Mouse (Mus musculus): ENCODE data around the gene 4930535I16Rik. TPM values are rescaled to one million over a fixed set of nuclear protein-coding genes. Genes with fewer than 3 reads are reported as not detected.

4930535I16Rik gene
- total RNA-seq, 1 experiment from 2014 or later, result not detected

- no peak for DNase-seq
Measured at GRCm38 (mm10) chr4:123905126-123905668, 12.6 kb downstream of the 4930535I16Rik start.

GRCm38 (mm10) chr4:123904333-123905125 is 13.3 kb downstream of the 4930535I16Rik start, which contains the start of gene Mycbp:
TSS of gene Mycbp (plus strand) at chr4:123904832.
- DNase-seq, result peak; percentile 100

GRCm38 (mm10) chr4:123903432-123903831 is 14.4 kb downstream of the 4930535I16Rik start:
- no peak for DNase-seq

GRCm38 (mm10) chr4:123898696-123899095 is 19.1 kb downstream of the 4930535I16Rik start:
- DNase-seq, result peak; percentile 53

GRCm38 (mm10) chr4:123894295-123894694 is 23.5 kb downstream of the 4930535I16Rik start:
- no peak for DNase-seq

- DNase-seq, result no peak
Measured at GRCm38 (mm10) chr4:123893726-123894125, 24.1 kb downstream of the 4930535I16Rik start.

Other genes starting within 250 kb of the 4930535I16Rik start
- gene Macf1, start 233.7 kb downstream of the 4930535I16Rik start, total RNA-seq (2021), result 187 and 192 TPM in 2 replicates
- 222 and 237 TPM in 2 replicates for gene Ndufs5, start 199.8 kb downstream of the 4930535I16Rik start, total RNA-seq (2021)
- gene Akirin1, start 167.7 kb downstream of the 4930535I16Rik start, total RNA-seq (2021), result 59.0 and 68.9 TPM in 2 replicates
- gene Rhbdl2, start 130.1 kb downstream of the 4930535I16Rik start, total RNA-seq (2021), result 0.71 and 1.1 TPM in 2 replicates
- gene 4933427I04Rik, start 58.3 kb downstream of the 4930535I16Rik start, total RNA-seq (2021), result not detected in 2 replicates
- 43.3 and 49.4 TPM in 2 replicates for gene Mycbp, start 13.2 kb downstream of the 4930535I16Rik start, total RNA-seq (2021)
- gene Rragc, start 576 bp downstream of the 4930535I16Rik start, total RNA-seq (2021), result 72.6 and 83.4 TPM in 2 replicates